Mouse (Mus musculus) gastrocnemius, adult 2 months (tissue): ENCODE data around the gene 1700001C19Rik. TPM values are rescaled to one million over a fixed set of nuclear protein-coding genes. Genes with fewer than 3 reads are reported as not detected.
A peak's percentile ranks its signal among the peaks of the same experiment; 100 is the strongest.
"Not testable (repeated sequence)": the region's sequence is repeated elsewhere in the genome, so short reads cannot be mapped to it uniquely, and the experiment has no call there.

Experiments
- DNase-seq: peaks from one replicate; pipeline ENCODE4 v3.0.0; 2022
- H3K27ac ChIP-seq: fragments of 200-600 bp; 2 replicates; pipeline ENCODE4 v1.8.1; 2022; ENCODE audit warnings: mild to moderate bottlenecking
- H3K4me3 ChIP-seq: fragments of 200-600 bp; 2 replicates; pipeline ENCODE4 v1.8.1; 2022; ENCODE audit warnings: mild to moderate bottlenecking, moderate library complexity
- CTCF ChIP-seq: fragments of 200-600 bp; IDR thresholded peaks from 2 replicates; pipeline ENCODE4 v1.8.1; 2022; ENCODE audit warnings: antibody characterized with exemption, mild to moderate bottlenecking, moderate library complexity
- intact Hi-C: fragments of 180-260 bp; cut with DNase I; formaldehyde crosslinking; loops from one replicate; pipeline ENCODE4 v1.15.1; 2025
- total RNA-seq, 2 experiments: library from RNA; stranded (reverse); gene quantifications; 2 replicates each; pipeline ENCODE4 v1.2.3; 2021

Gene 1700001C19Rik
- total RNA-seq, 2 experiments from 2014 or later, result not detected

- no peak for TF ChIP-seq CTCF
- H3K4me3 ChIP-seq, result no peak overlapping the region
- intact Hi-C loops, result no loop called here
- no peak overlapping the region for H3K27ac ChIP-seq
- no peak for DNase-seq
Observed at GRCm38 (mm10) chr17:47441296-47442051, 4.3 kb upstream of the 1700001C19Rik start.

GRCm38 (mm10) chr17:47440359-47440890, 3.2 kb upstream of the 1700001C19Rik start:
- no peak for TF ChIP-seq CTCF
- intact Hi-C loops, result no loop called here
- no peak for DNase-seq
- no peak overlapping the region for H3K4me3 ChIP-seq
- H3K27ac ChIP-seq, result no peak overlapping the region

GRCm38 (mm10) chr17:47439396-47440028, 2.3 kb upstream of the 1700001C19Rik start:
- no peak overlapping the region for H3K4me3 ChIP-seq
- no peak overlapping the region for H3K27ac ChIP-seq
- intact Hi-C loops, result no loop called here
- no peak for TF ChIP-seq CTCF
- DNase-seq, result no peak

- TF ChIP-seq CTCF, result no peak
- Histone ChIP-seq H3K4me3 (no peak overlapping the region), H3K27ac (no peak overlapping the region)
- intact Hi-C loops, result no loop called here
- no peak for DNase-seq
Observed at GRCm38 (mm10) chr17:47438611-47439010, 1.4 kb upstream of the 1700001C19Rik start.

GRCm38 (mm10) chr17:47436156-47436906, 845 bp downstream of the 1700001C19Rik start, which contains the start of gene AI661453:
TSS of gene AI661453 (plus strand) at chr17:47436615.
- intact Hi-C loops, result no loop called here
- Histone ChIP-seq H3K27ac (0 out of 2 replicates have a peak within 1 kb of the TSS, but pooled peaks have one; percentile 16), H3K4me3 (peak within 1 kb of the TSS; percentile 68)
- DNase-seq, result peak; percentile 26
- TF ChIP-seq CTCF, result no peak

- intact Hi-C loops, result no loop called here
- 0 out of 2 replicates have a peak, but pooled peaks have one; percentile 14 for TF ChIP-seq CTCF
- no peak for DNase-seq
- Histone ChIP-seq H3K27ac (no peak overlapping the region), H3K4me3 (no peak overlapping the region)
Observed at GRCm38 (mm10) chr17:47430815-47431214, 6.4 kb downstream of the 1700001C19Rik start.

- DNase-seq, result peak; percentile 35
- H3K4me3 ChIP-seq, result no peak overlapping the region
- no peak overlapping the region for H3K27ac ChIP-seq
- peak; percentile 43 for TF ChIP-seq CTCF
- intact Hi-C loops, result no loop called here
Observed at GRCm38 (mm10) chr17:47428831-47429304, 8.3 kb downstream of the 1700001C19Rik start.

- intact Hi-C loops, result no loop called here
- Histone ChIP-seq H3K4me3 (no peak overlapping the region), H3K27ac (no peak overlapping the region)
- no peak for DNase-seq
- TF ChIP-seq CTCF, result no peak
Observed at GRCm38 (mm10) chr17:47427316-47427715, 9.9 kb downstream of the 1700001C19Rik start.

GRCm38 (mm10) chr17:47424186-47424585, 13.0 kb downstream of the 1700001C19Rik start:
- intact Hi-C loops, result no loop called here
- no peak for TF ChIP-seq CTCF

GRCm38 (mm10) chr17:47422616-47423015, 14.6 kb downstream of the 1700001C19Rik start:
- H3K4me3 ChIP-seq, DNase-seq, intact Hi-C loops, H3K27ac ChIP-seq: not testable (repeated sequence)

More at GRCm38 (mm10) chr17:47424186-47424585, 13.0 kb downstream of the 1700001C19Rik start:
- Histone ChIP-seq H3K4me3 (no peak overlapping the region), H3K27ac (no peak overlapping the region)
- no peak for DNase-seq

- no peak for TF ChIP-seq CTCF
- intact Hi-C loops, result no loop called here
- no peak for DNase-seq
- Histone ChIP-seq H3K4me3 (no peak overlapping the region), H3K27ac (no peak overlapping the region)
Observed at GRCm38 (mm10) chr17:47421566-47421965, 15.6 kb downstream of the 1700001C19Rik start.

- TF ChIP-seq CTCF, result no peak
- DNase-seq, result no peak
- Histone ChIP-seq H3K4me3 (no peak overlapping the region), H3K27ac (no peak overlapping the region)
- intact Hi-C loops, result no loop called here
Observed at GRCm38 (mm10) chr17:47420195-47420594, 17.0 kb downstream of the 1700001C19Rik start.

- DNase-seq, result not testable (repeated sequence)
Observed at GRCm38 (mm10) chr17:47409897-47410861, 27.0 kb downstream of the 1700001C19Rik start.

More at GRCm38 (mm10) chr17:47409897-47410861, 27.0 kb downstream of the 1700001C19Rik start:
- not testable (repeated sequence) for H3K27ac ChIP-seq
- H3K4me3 ChIP-seq, result peak overlapping the region; percentile 54
- intact Hi-C loops, result loop anchor here (2.0 kb wide), 1 partner anchor 73 kb away; no protein-coding TSS in a partner anchor
